Mouse (Mus musculus) heart, embryonic 10.5 days (tissue): ENCODE data around the gene Btf3l4. TPM values are rescaled to one million over a fixed set of nuclear protein-coding genes. Genes with fewer than 3 reads are reported as not detected.

Experiments used
- DNase-seq: peaks from one replicate; pipeline ENCODE4 v3.0.0-alpha.2; 2017; ENCODE audit warnings: low spot score
- H3K27ac ChIP-seq: fragments of 300-500 bp; sonication (generic); 2 replicates; pipeline ENCODE4 v1.5.1; 2016; ENCODE audit warnings: mild to moderate bottlenecking
- H3K27me3 ChIP-seq: fragments of 300-500 bp; sonication (generic); 2 replicates; pipeline ENCODE4 v1.6.1; 2016; ENCODE audit warnings: mild to moderate bottlenecking; ENCODE audit not compliant: poor library complexity, insufficient read depth, severe bottlenecking
- H3K36me3 ChIP-seq: fragments of 300-500 bp; sonication (generic); 2 replicates; pipeline ENCODE4 v1.6.1; 2016; ENCODE audit warnings: mild to moderate bottlenecking, moderate library complexity
- H3K4me1 ChIP-seq: fragments of 300-500 bp; sonication (generic); 2 replicates; pipeline ENCODE4 v1.6.1; 2016; ENCODE audit warnings: mild to moderate bottlenecking
- H3K4me3 ChIP-seq: fragments of 300-500 bp; sonication (generic); 2 replicates; pipeline ENCODE4 v1.5.1; 2016; ENCODE audit warnings: mild to moderate bottlenecking, moderate library complexity
- H3K9me3 ChIP-seq: fragments of 300-500 bp; sonication (generic); 2 replicates; pipeline ENCODE4 v1.6.1; 2016; ENCODE audit warnings: mild to moderate bottlenecking, moderate library complexity
- WGBS: fragments of 180-500 bp; shearing (Covaris S2); methylation state at CpG from one replicate; pipeline ENCODE4 v1.1.7; 2016; 5-methylcytosine and 5-hydroxymethylcytosine counted together
- polyA plus RNA-seq: library from polyadenylated mRNA; unstranded; fragments of >200 nt; fragmentation: Nextera tagmentation; extraction: Ambion mirVana; gene quantifications from 2 replicates; pipeline ENCODE4 v1.2.1, GENCODE M21; 2016

Gene Btf3l4
- polyA plus RNA-seq, 1 experiment from 2014 or later: 160 TPM

GRCm38 (mm10) chr4:108796701-108797100 lies 36.7 kb downstream of the Btf3l4 start:
- Histone ChIP-seq H3K36me3 (no peaks in the 10 kb centered on the region), H3K9me3 (no peaks in the 10 kb centered on the region), H3K4me3 (no peak overlapping the region), H3K27me3 (no peaks in the 10 kb centered on the region), H3K4me1 (peaks cover 4% of the 10 kb centered on the region; the same call in 1 of the 2 replicates), H3K27ac (no peak overlapping the region)
- 46% methylated on average over 4 of the region's 4 CpGs for WGBS
- no peak for DNase-seq

GRCm38 (mm10) chr4:108793941-108794340 lies 39.5 kb downstream of the Btf3l4 start:
- 75% methylated on average over 1 of the region's 1 CpGs for WGBS

GRCm38 (mm10) chr4:108790507-108790906 lies 42.9 kb downstream of the Btf3l4 start:
- WGBS: 52% methylated on average over 1 of the region's 1 CpGs
- Histone ChIP-seq H3K9me3 (no peaks in the 10 kb centered on the region), H3K27me3 (no peaks in the 10 kb centered on the region), H3K4me1 (no peaks in the 10 kb centered on the region), H3K27ac (no peak overlapping the region), H3K4me3 (no peak overlapping the region), H3K36me3 (no peaks in the 10 kb centered on the region)
- no peak for DNase-seq

More at GRCm38 (mm10) chr4:108793941-108794340, 39.5 kb downstream of the Btf3l4 start:
- DNase-seq: no peak
- H3K27me3 ChIP-seq: no peaks in the 10 kb centered on the region
- H3K9me3 ChIP-seq: no peaks in the 10 kb centered on the region
- no peak overlapping the region for H3K27ac ChIP-seq
- H3K36me3 ChIP-seq: no peaks in the 10 kb centered on the region
- H3K4me3 ChIP-seq: no peak overlapping the region
- peaks cover 4% of the 10 kb centered on the region; the same call in 1 of the 2 replicates for H3K4me1 ChIP-seq

- no peak for DNase-seq
- Histone ChIP-seq H3K36me3 (no peaks in the 10 kb centered on the region), H3K4me3 (no peak overlapping the region), H3K27me3 (no peaks in the 10 kb centered on the region), H3K27ac (no peak overlapping the region), H3K9me3 (no peaks in the 10 kb centered on the region), H3K4me1 (no peaks in the 10 kb centered on the region)
- WGBS: 76% methylated on average over 6 of the region's 6 CpGs
Measured at GRCm38 (mm10) chr4:108789258-108789936, 44.0 kb downstream of the Btf3l4 start.

- no peaks in the 10 kb centered on the region for H3K36me3 ChIP-seq
- H3K27me3 ChIP-seq: no peaks in the 10 kb centered on the region
- no peaks in the 10 kb centered on the region for H3K9me3 ChIP-seq
- no peak overlapping the region for H3K27ac ChIP-seq
- no peak for DNase-seq
- peaks cover 7% of the 10 kb centered on the region; the same call in 1 of the 2 replicates for H3K4me1 ChIP-seq
- no peak overlapping the region for H3K4me3 ChIP-seq
- WGBS: 27% methylated on average over 8 of the region's 8 CpGs
Measured at GRCm38 (mm10) chr4:108782421-108783085, 50.9 kb downstream of the Btf3l4 start.

GRCm38 (mm10) chr4:108781596-108781995 lies 51.8 kb downstream of the Btf3l4 start:
- DNase-seq: no peak
- no peaks in the 10 kb centered on the region for H3K9me3 ChIP-seq

GRCm38 (mm10) chr4:108780864-108781205 lies 52.6 kb downstream of the Btf3l4 start:
- no peak for DNase-seq
- Histone ChIP-seq H3K27me3 (no peaks in the 10 kb centered on the region), H3K4me3 (peak overlapping the region; percentile 93), H3K9me3 (no peaks in the 10 kb centered on the region), H3K36me3 (no peaks in the 10 kb centered on the region), H3K27ac (peak overlapping the region; percentile 99), H3K4me1 (peaks cover 7% of the 10 kb centered on the region; the same call in 1 of the 2 replicates)
- under 1% methylated on average over 18 of the region's 20 CpGs for WGBS

More at GRCm38 (mm10) chr4:108781596-108781995, 51.8 kb downstream of the Btf3l4 start:
- no peaks in the 10 kb centered on the region for H3K27me3 ChIP-seq
- 73% methylated on average over 3 of the region's 3 CpGs for WGBS
- H3K4me1 ChIP-seq: peaks cover 7% of the 10 kb centered on the region; the same call in 1 of the 2 replicates
- no peaks in the 10 kb centered on the region for H3K36me3 ChIP-seq
- H3K4me3 ChIP-seq: no peak overlapping the region
- no peak overlapping the region for H3K27ac ChIP-seq

- H3K9me3 ChIP-seq: no peaks in the 10 kb centered on the region
- peak within 1 kb of the TSS; percentile 93 for H3K4me3 ChIP-seq
- DNase-seq: peak; percentile 84
- peak within 1 kb of the TSS; percentile 99 for H3K27ac ChIP-seq
- WGBS: under 1% methylated on average over 93 of the region's 111 CpGs
- no peaks in the 10 kb centered on the region for H3K27me3 ChIP-seq
- H3K4me1 ChIP-seq: peaks cover 7% of the 10 kb centered on the region; the same call in 1 of the 2 replicates
- H3K36me3 ChIP-seq: no peaks in the 10 kb centered on the region
Measured at GRCm38 (mm10) chr4:108780057-108780863, 53.2 kb downstream of the Btf3l4 start, which contains the start of gene Zfyve9. TSS of gene Zfyve9 (minus strand) at chr4:108780798.

GRCm38 (mm10) chr4:108779763-108780056 lies 53.7 kb downstream of the Btf3l4 start:
- Histone ChIP-seq H3K4me3 (peak overlapping the region; percentile 93), H3K27ac (peak overlapping the region; percentile 99), H3K4me1 (peaks cover 7% of the 10 kb centered on the region; the same call in 1 of the 2 replicates), H3K9me3 (no peaks in the 10 kb centered on the region), H3K36me3 (no peaks in the 10 kb centered on the region), H3K27me3 (no peaks in the 10 kb centered on the region)
- no peak for DNase-seq
- WGBS: under 1% methylated on average over 7 of the region's 7 CpGs

GRCm38 (mm10) chr4:108768527-108768926 lies 64.9 kb downstream of the Btf3l4 start:
- H3K9me3 ChIP-seq: no peaks in the 10 kb centered on the region

More at GRCm38 (mm10) chr4:108768527-108768926, 64.9 kb downstream of the Btf3l4 start:
- no peaks in the 10 kb centered on the region for H3K36me3 ChIP-seq
- H3K27me3 ChIP-seq: no peaks in the 10 kb centered on the region
- DNase-seq: no peak
- no peak overlapping the region for H3K27ac ChIP-seq
- H3K4me3 ChIP-seq: no peak overlapping the region
- 0 out of 2 replicates have a peak, but pooled peaks cover 3% of the 10 kb centered on the region for H3K4me1 ChIP-seq
